ENCODE assay signal across 8 mouse cellular contexts in the genomic region with DNA sequence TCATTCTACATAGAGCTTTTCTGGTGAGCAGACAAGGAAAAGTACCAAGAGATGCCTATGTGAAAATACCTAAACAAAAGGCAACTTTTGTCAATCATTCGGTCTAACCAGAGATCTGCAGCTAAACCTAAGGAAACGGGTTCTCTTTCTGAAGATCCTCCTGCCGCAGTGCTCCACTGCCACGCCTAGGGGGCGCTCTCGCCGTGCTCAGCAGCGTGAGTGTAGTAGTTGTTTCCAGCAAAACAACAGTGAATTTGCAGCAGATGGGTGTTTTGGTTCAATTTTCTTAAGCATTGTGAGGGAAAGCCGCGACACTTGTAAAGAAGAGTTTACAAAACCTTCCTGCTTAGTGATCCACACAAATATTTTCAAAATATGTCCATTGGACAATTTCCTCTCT.
DNase-seq lines count a peak whose midpoint lies in the region.
"Had no signal": no experiment of that assay in that cellular context is flagged by ENCODE, and none has a peak within 500 bp of the region (broad histone marks: within the 10 kb centered on the region; RNA-seq: fewer than 3 reads in every experiment).

No protein-coding gene starts in this region.

- peak; percentile 15 for DNase-seq in 3134 (ENCODE audit: extremely low read depth, insufficient read length, low spot score)
- DNase-seq in ES-CJ7 (ENCODE audit: low read depth, low spot score) = peak; percentile 52
- peak; percentile 31 for DNase-seq in cerebellum, adult 9-10 months
- DNase-seq in frontal cortex, postnatal 10 days (ENCODE audit: low spot score in 2 of 2) = peak; percentile 8 to 67
- DNase-seq in layer of hippocampus, postnatal 36 days = peak; percentile 72 to 77
- DNase-seq in mesoderm, embryonic 11.5 days (ENCODE audit: low read depth, low spot score) = peak; percentile 63
- DNase-seq in splenic B cell, adult 2 months (ENCODE audit: low read depth, low spot score) = peak; percentile 0

- H3K36me3 ChIP-seq in splenic B cell, adult 2 months (ENCODE audit: control insufficient read depth, insufficient read depth, low read length, poor library complexity, severe bottlenecking) = no peaks in the 10 kb centered on the region
- H3K36me3 ChIP-seq: heart, embryonic 13.5 days had no signal

- no peaks in the 10 kb centered on the region for H3K27me3 ChIP-seq in splenic B cell, adult 2 months (ENCODE audit: control insufficient read depth, insufficient read depth, low read length, poor library complexity, severe bottlenecking)

Comparison
In these comparisons a context has a peak if more than half of its experiments do, and no peak if none do; other contexts are left out.
1. Peak in every context shown above with its lines: DNase-seq.
2. DNase-seq: peak in every context shown above with its lines; median percentile 74 in layer of hippocampus, postnatal 36 days; 63 in mesoderm, embryonic 11.5 days; 52 in ES-CJ7; 38 in frontal cortex, postnatal 10 days; 31 in cerebellum, adult 9-10 months; 15 in 3134; 0 in splenic B cell, adult 2 months.